Mouse (Mus musculus) regulatory T cell (primary cell): ENCODE results near the gene Fth1.
"Not testable (repeated sequence)": the region's sequence is repeated elsewhere in the genome, so short reads cannot be mapped to it uniquely, and the experiment has no call there.

Source experiments
- in situ Hi-C: fragments of 300-600 bp; cut with MboI, MseI; formaldehyde crosslinking; loops from one replicate; pipeline ENCODE4 v1.15.1; 2025; ENCODE audit warnings: high pct_unique_total_duplicates

Fth1 gene

DNA sequence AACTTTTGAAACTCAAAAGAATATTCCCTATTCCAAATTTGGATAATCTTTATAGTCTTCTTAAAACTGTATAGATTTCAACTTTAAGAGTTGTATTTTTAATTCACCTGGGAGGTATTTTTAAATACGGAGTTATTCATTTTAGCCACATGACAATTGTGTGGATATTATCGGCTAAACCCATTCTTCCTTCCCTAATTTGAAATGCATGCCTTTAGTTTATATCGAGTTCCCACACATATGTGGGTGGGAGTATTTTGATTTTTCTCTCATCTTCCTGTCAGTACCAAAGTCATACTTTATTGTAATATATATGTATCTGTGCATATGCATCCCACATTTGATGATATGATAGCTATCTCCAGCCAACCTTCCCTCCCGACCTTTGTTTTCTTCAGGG, at the start of gene Fth1:
Gene Fth1, plus strand, starts transcription at position 341 of the 400 bp plus-strand sequence.
- in situ Hi-C loops = loop anchor here (25.0 kb wide), 1 partner anchor 1093 kb away; the partner anchor contains the start of genes 1810009A15Rik, Ganab, Gm49403 and Gm49416

- in situ Hi-C loops = not testable (repeated sequence)
Observed at GRCm38 (mm10) chr19:9931167-9931607, 49.2 kb upstream of the Fth1 start.

DNA sequence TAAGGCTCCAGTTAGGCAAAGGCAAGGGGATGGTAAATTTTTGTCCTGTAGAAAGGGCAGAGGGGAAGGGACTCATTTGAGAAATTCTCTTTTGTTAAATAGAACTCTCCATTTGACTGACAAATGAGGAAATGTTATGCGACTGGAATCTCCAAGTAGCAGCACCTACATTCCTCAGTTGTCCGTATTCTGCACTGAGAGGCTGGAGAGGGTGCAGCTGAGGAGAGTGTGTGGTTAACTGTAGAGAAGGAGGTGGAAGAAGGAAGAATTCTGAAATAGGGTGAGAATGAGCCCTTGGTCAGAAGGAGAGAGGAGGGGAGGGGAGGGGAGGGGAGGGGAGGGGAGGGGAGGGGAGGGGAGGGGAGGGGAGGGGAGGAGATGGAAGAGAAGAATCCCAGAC, 46.5 kb upstream of the Fth1 start:
- in situ Hi-C loops = no loop called here

DNA sequence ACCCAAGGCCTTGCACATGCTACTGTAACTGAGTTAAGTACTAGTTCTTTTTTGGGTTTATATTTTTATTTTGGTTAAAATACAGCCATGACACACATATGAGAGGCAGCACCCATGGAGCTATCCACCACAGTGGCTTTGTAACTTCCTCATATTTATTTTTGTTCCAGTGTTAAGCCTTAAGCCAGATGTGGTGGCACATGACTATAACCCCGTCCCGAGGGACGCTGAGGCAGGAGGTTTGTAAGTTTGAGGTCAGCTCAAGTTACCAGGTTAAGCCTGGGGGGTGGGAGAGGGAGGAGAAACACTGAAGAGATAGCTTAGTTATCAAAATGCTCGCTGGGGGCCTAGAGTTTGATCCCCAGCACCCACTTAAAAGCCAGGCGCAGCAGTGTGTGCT, 43.8 kb upstream of the Fth1 start:
- in situ Hi-C loops = no loop called here

DNA sequence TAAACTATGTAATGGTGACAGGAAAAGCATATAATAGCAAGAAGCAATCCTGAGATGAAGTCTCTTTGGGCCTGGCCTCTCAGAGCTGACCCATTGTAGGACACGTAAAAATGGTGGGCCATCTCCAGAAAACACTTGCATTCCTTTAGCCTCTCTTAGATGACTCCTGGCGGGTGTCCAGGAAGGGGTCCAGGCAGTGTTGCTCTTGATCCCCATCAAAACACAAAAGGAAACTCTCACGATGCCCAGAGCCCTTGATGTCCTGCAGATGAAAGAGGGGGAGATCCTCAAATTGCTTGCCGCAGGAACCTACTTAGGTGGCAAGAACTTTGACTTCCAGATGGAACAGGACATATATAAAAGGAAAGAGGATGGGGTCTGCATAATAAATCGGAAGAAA, 43.0 kb upstream of the Fth1 start:
- in situ Hi-C loops = no loop called here

GRCm38 (mm10) chr19:9938156-9938823, 42.1 kb upstream of the Fth1 start:
- in situ Hi-C loops = no loop called here

DNA sequence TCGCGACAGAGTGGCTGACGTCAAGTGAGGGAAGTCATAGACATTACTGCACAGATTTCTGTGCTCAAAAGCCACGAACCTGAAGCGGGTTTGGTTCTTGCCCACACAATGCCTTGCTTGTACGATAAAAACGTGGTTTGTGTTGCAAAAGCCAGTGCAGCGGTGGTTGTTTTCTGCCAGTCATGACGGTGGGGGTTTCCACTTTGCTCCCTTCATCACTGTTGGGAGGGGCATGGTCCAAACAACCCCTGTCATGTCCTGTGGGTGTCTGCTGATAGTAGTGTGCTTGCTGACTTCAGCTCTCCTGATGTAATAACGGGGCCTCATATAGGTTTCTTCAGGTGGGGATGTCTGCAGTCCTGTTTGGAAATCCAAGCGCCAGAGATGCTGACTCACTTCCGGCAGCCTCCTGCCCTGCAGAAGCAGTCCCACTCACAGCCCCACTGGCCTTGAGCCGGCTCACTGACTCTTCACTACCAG, 41.5 kb upstream of the Fth1 start:
- in situ Hi-C loops = no loop called here

DNA sequence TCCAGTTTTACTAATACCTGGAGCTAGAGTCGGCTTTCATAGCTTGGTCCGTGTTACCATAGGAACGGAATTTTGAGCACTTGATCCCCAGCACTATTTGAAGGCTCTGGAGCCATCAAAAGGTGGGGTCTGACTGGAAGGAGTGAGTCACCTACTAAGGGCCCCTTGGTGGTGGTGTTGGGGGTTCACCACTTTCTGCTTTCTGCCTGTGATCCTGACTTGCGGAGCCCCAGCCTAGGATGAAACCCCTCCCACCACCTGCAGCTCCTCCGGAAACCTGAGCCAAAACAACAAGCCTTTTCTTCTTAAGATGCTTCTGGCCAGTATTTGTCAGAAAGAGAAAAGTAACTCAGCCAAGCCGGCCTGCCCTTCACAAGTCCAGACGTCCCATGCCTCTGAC, 40.6 kb upstream of the Fth1 start:
- in situ Hi-C loops = no loop called here

DNA sequence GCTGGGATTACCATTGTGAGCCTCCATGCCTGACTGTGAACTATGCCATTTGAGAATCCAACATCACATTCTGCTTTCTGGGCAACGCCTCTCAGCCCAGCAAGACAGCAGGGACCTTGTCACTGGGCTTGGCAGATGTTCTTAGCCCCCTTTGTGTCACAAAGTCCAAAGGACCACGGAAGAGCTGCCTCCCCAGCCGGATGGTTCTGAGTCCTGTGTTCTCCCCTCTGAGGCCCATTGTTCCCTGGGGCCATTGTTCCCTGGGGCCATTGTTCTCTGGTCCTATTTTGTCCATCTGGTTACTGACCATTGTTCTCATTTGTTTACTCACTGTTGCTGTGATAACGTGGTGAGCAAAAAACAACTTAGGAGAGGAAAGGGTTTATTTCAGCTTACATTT, 39.5 kb upstream of the Fth1 start:
- in situ Hi-C loops = no loop called here

DNA sequence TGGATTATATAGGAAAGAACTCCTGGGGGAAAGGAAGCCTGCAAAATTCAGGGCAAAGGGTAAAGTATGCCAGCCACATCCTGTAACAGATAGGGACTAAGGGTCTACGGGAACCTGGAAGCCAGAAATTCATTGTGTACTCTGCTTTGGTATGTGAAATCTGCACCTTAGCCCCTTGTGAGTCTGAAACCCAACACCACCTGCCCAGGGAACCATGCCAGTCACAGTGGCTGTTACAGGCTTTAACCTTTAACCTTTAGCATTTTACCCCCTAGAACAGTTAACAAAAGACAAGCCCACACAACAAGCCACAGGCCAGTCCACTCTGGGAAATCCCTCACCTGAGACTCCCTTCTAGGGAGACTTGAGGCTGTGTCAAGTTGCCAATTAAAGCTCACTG, 38.6 kb upstream of the Fth1 start:
- in situ Hi-C loops = no loop called here

- in situ Hi-C loops = no loop called here
Observed at GRCm38 (mm10) chr19:9942539-9943533, 37.6 kb upstream of the Fth1 start.

- in situ Hi-C loops = no loop called here
Observed at GRCm38 (mm10) chr19:9945800-9946564, 34.4 kb upstream of the Fth1 start.

GRCm38 (mm10) chr19:9946986-9947385, 33.4 kb upstream of the Fth1 start:
- in situ Hi-C loops = no loop called here

DNA sequence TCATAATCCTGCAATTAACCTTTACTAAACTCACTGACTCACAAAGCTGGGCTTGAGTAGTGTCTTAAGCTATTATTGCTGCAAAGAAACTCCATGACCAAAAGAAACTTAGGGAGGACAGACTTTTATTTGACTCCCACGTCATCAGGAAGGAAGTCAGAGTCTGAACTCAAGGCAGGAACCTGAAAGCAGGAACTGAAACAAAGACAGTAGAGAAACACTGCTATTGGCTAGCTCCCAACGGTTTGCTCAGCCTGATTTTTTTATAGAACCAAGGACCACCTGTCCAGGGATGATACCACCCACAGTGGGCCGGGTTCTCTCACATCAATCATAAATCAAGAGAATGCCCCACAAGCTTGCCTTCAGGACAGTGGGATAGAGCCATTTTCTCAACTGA, 28.0 kb upstream of the Fth1 start:
- in situ Hi-C loops = no loop called here

DNA sequence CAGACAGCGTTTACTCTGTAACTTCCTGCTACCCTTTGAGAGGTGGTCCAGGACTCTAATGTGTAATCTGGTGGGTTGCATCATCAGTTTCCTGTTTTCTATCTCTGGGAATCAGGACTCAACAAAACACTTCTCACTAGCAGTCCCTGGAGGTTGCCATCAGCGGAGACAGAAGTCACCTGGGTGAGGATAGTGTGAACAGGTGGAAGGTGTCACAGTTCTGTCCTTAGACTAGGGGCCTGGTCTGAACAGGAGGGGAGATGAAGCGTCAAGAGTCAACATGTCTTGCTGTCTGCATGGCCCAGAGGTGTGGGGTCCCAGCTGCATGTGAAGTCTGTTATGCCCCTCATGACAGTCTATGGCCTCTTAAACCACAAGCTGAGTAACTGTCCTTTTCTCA, 27.5 kb upstream of the Fth1 start:
- in situ Hi-C loops = no loop called here

DNA sequence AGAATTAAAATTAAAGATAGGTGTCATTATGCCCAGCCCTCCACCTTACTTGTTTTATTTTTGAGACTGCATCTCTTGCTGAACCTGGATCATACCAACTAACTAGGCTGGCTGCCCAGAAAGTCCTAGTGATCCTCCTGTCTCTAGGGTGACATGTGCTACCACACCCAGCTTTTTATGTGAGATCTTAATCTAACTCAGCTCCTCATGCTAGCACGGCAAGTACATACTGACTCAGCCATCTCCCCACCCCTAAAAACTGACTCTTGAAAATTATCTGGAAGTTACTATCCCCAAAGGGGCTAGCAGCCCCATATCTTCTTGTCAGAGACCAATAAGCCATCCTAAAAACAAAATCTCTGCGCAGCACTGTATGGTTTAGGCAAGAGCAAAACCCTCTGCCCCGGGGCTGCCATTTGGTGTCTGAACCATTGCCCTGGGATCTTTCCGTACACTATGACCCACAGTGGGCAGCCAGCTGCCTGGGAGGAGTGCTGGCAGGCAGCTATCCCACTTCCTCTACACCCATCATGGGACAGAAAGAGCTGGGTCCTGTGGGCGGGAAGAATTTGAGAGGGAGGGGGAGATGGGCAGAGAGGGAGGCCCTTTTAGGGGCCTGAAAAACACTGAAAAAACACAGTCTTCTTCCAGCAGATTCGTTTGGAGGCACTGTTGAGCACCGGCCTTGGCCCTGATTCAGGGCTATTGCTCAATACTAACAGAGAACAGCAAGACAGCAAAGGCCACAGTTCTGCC, 26.2 kb upstream of the Fth1 start:
- in situ Hi-C loops = no loop called here

GRCm38 (mm10) chr19:9954811-9955202, 25.6 kb upstream of the Fth1 start:
- in situ Hi-C loops = no loop called here

- in situ Hi-C loops = no loop called here
Observed at GRCm38 (mm10) chr19:9955438-9955837, 25.0 kb upstream of the Fth1 start.

DNA sequence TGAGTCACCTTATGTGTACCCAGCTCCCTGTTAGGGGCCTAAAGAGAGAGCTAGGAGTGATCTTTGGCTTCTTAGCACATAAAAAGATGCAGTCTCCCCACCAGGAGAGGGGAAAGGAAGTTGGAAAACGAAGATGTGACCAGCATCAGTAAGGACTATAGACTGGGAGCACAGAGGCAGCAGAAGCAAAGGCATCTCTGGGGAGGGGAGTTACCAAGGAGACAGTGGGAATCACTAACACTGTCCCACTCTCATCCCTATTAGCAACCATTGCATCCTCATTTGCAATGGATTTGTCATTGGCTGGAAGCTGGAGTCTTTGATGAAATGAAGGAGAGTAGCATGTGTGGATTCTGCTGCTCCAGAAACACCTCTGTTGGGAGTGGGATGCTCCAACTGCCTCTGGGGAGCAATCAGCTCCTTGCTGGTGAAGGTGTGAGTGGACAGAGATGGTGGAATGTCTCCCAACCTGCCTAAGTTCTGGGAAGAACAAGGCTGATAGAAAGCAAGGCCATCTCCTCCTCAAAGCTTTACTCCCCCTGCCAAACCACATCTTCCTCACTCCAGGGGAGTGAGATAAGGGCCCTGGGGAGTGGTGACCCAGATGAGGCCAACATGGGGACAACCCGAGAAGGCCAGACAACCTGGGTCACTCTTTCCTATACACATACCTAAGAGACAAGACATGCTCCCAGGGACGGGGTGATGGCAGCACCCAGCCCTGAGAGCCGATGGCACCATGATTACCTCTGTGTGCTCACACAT, 23.6 kb upstream of the Fth1 start:
- in situ Hi-C loops = no loop called here

- in situ Hi-C loops = no loop called here
Observed at GRCm38 (mm10) chr19:9957965-9958364, 22.4 kb upstream of the Fth1 start.
